In genomic region chr2:74450064-74450765, GRCm38 (mm10) we compare ENCODE assay signal across 17 mouse cellular contexts.
DNase-seq lines count a peak whose midpoint lies in the region; ATAC-seq and TF ChIP-seq lines count a peak whose summit lies in the region.
"Had no signal": no experiment of that assay in that cellular context is flagged by ENCODE, and none has a peak within 500 bp of the region (broad histone marks: within the 10 kb centered on the region; RNA-seq: fewer than 3 reads in every experiment).

No protein-coding gene starts in this region.

- no peaks in the 10 kb centered on the region for H3K36me3 ChIP-seq in forebrain, embryonic 16.5 days (ENCODE audit: control insufficient read depth, insufficient read depth)
- no peaks in the 10 kb centered on the region for H3K36me3 ChIP-seq in neural tube, embryonic 13.5 days
- no peaks in the 10 kb centered on the region for H3K36me3 ChIP-seq in kidney, adult 2 months (ENCODE audit: control insufficient read depth, insufficient read depth, low read length)
- H3K36me3 ChIP-seq: embryonic facial prominence, embryonic 15.5 days; heart, embryonic 12.5 days had no signal

- peaks cover 13% of the 10 kb centered on the region for H3K27me3 ChIP-seq in forebrain, embryonic 16.5 days (replicated peaks; ENCODE audit: control insufficient read depth, insufficient read depth, low read length)
- H3K27me3 ChIP-seq in neural tube, embryonic 13.5 days = peaks cover 22% of the 10 kb centered on the region
- H3K27me3 ChIP-seq in kidney, adult 2 months (replicated peaks; ENCODE audit: control insufficient read depth, insufficient read depth, low read length) = no peaks in the 10 kb centered on the region
- H3K27me3 ChIP-seq: embryonic facial prominence, embryonic 15.5 days; heart, embryonic 12.5 days had no signal

- no peak overlapping the region for H3K9ac ChIP-seq in forebrain, embryonic 16.5 days (replicated peaks; ENCODE audit: low read depth, low read length)
- H3K9ac ChIP-seq in neural tube, embryonic 13.5 days = no peak overlapping the region
- H3K9ac ChIP-seq: embryonic facial prominence, embryonic 15.5 days; heart, embryonic 12.5 days had no signal

- no peak for TF ChIP-seq CTCF in kidney, adult 2 months (conservative IDR thresholded peaks at IDR 0.05; ENCODE audit: insufficient read depth, insufficient read length, low read depth, low read length)

- ATAC-seq in forebrain, embryonic 16.5 days = peak; percentile 76
- peak; percentile 62; the same call in 1 of the 2 replicates for ATAC-seq in neural tube, embryonic 13.5 days (ENCODE audit: low read depth)

- H3K4me3 ChIP-seq in forebrain, embryonic 16.5 days (replicated peaks; ENCODE audit: low read length) = no peak overlapping the region
- no peak overlapping the region for H3K4me3 ChIP-seq in neural tube, embryonic 13.5 days
- no peak overlapping the region for H3K4me3 ChIP-seq in kidney, adult 2 months (ENCODE audit: insufficient read depth, low read depth, low read length)
- H3K4me3 ChIP-seq: embryonic facial prominence, embryonic 15.5 days; gastrocnemius, adult 2 months; heart, embryonic 12.5 days; left cerebral cortex, adult 2 months had no signal

- WGBS in forebrain, embryonic 16.5 days = 5% methylated on average over 11 of the region's 11 CpGs
- WGBS in neural tube, embryonic 13.5 days = 21% methylated on average over 11 of the region's 11 CpGs
- 75% methylated on average over 11 of the region's 11 CpGs for WGBS in kidney, adult 2 months

- no peaks in the 10 kb centered on the region for H3K9me3 ChIP-seq in forebrain, embryonic 16.5 days (ENCODE audit: control insufficient read depth, low read length)
- H3K9me3 ChIP-seq in neural tube, embryonic 13.5 days = no peaks in the 10 kb centered on the region
- H3K9me3 ChIP-seq: embryonic facial prominence, embryonic 15.5 days; heart, embryonic 12.5 days had no signal

- peaks cover 21% of the 10 kb centered on the region for H3K4me1 ChIP-seq in forebrain, embryonic 16.5 days (replicated peaks; ENCODE audit: control insufficient read depth, insufficient read depth, low read length)
- peaks cover 35% of the 10 kb centered on the region for H3K4me1 ChIP-seq in neural tube, embryonic 13.5 days (replicated peaks)
- H3K4me1 ChIP-seq in kidney, adult 2 months (ENCODE audit: control insufficient read depth, insufficient read depth, low read length) = no peaks in the 10 kb centered on the region
- H3K4me1 ChIP-seq: embryonic facial prominence, embryonic 15.5 days; heart, embryonic 12.5 days had no signal

- H3K27ac ChIP-seq in forebrain, embryonic 16.5 days (ENCODE audit: low read length) = peak overlapping the region; percentile 41; the same call in 1 of the 2 replicates
- peak overlapping the region; percentile 59 for H3K27ac ChIP-seq in neural tube, embryonic 13.5 days (replicated peaks)
- H3K27ac ChIP-seq in kidney, adult 2 months (ENCODE audit: insufficient read depth, low read depth, low read length) = no peak overlapping the region
- H3K27ac ChIP-seq: embryonic facial prominence, embryonic 15.5 days; gastrocnemius, adult 2 months; left cerebral cortex, adult 2 months; stomach, postnatal 0 days had no signal

- TF ChIP-seq POLR2A in kidney, adult 2 months (IDR thresholded peaks at IDR 0.05; ENCODE audit: low read depth, low read length) = no peak

- DNase-seq in layer of hippocampus, adult 11-12 months (ENCODE audit: low spot score) = peak; percentile 9
- DNase-seq in layer of hippocampus, postnatal 25 days (ENCODE audit: extremely low spot score in 1 of 2, low spot score in 1 of 2) = no peak
- peak; percentile 13 for DNase-seq in layer of hippocampus, adult 9-11 months
- DNase-seq in urinary bladder, adult 2 months (ENCODE audit: low spot score) = no peak
- no peak for DNase-seq in kidney, adult 2 months
- no peak for DNase-seq in urinary bladder, postnatal 10 days (ENCODE audit: low spot score)
- DNase-seq: cerebellum, adult 9-10 months; gastrocnemius, adult 2 months; kidney, postnatal 14 days; spleen, adult 18-20 months; thymus, postnatal 4 days had no signal

- H3K4me2 ChIP-seq in forebrain, embryonic 16.5 days (ENCODE audit: low read length) = no peak overlapping the region; the same call in 1 of the 2 replicates
- 0 out of 2 replicates have a peak overlapping the region, but pooled peaks have one; percentile 10 for H3K4me2 ChIP-seq in neural tube, embryonic 13.5 days
- H3K4me2 ChIP-seq: heart, embryonic 12.5 days had no signal

Comparison
In these comparisons a context has a peak if more than half of its experiments do, and no peak if none do; other contexts are left out.
1. DNase-seq: peak in layer of hippocampus, adult 11-12 months (single experiment) and layer of hippocampus, adult 9-11 months (single experiment); none in layer of hippocampus, postnatal 25 days (0 of 2), urinary bladder, adult 2 months (single experiment), kidney, adult 2 months (single experiment) and urinary bladder, postnatal 10 days (single experiment).